Comparison of ENCODE assay signal across 8 mouse cellular contexts in the genomic region with DNA sequence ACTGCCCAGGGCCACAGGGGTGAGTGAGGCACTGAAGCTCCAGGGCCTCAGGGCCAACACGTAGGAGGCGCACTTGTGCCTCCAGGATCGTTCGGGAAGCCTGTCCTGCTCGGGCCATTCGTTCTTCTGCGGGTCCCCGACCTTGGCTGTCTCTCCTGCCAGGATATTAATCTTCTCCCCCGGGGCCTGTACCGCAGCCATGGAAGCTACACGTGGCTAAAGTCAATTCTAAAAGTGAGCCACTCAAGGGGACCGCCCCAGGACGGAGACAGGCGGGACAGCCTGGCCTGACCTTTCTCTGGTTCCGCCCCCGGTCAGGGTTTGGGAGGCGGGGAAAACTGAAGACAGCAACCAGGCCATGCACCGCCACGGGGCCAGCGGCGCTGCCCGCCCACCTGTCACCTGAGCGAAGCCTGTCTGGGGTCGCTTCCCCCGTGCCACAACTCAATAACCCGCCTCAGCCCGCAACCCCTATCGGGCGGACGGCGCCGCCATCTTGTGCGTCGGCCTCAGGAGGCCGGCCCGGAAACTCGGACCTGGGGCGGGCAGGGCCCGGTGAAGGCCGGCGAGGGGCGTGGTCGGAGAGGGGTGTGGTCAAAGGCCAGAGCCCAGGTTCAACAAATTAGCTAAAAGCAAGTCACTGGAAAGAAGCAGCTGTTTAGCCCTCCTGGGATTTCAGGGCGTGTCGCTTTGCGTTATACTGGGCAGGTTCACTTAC. TPM values are rescaled to one million over a fixed set of nuclear protein-coding genes. Genes with fewer than 3 reads are reported as not detected.
DNase-seq lines count a peak whose midpoint lies in the region; ATAC-seq lines count a peak whose summit lies in the region.

Gene Ubiad1 (minus strand): TSS at position 522 of the 718 bp plus-strand sequence.

- under 1% methylated on average over 46 of the region's 46 CpGs for WGBS in forebrain, embryonic 10.5 days
- under 1% methylated on average over 46 of the region's 46 CpGs for WGBS in heart, embryonic 14.5 days
- WGBS in liver, embryonic 15.5 days (ENCODE audit: insufficient replicate concordance): under 1% methylated on average over 46 of the region's 46 CpGs
- WGBS in neural tube, embryonic 11.5 days: under 1% methylated on average over 46 of the region's 46 CpGs
- under 1% methylated on average over 46 of the region's 46 CpGs for WGBS in stomach, embryonic 16.5 days

- peak within 1 kb of the TSS; percentile 92 for H3K27ac ChIP-seq in forebrain, embryonic 10.5 days
- peak within 1 kb of the TSS; percentile 78 to 85 for H3K27ac ChIP-seq in heart, embryonic 14.5 days (replicated peaks in 1 of 2; ENCODE audit: control insufficient read depth in 1 of 2, insufficient read depth in 1 of 2, low read depth in 2 of 2, low read length in 2 of 2)
- H3K27ac ChIP-seq in liver, embryonic 15.5 days (replicated peaks): peak within 1 kb of the TSS; percentile 80
- no peak within 1 kb of the TSS for H3K27ac ChIP-seq in neural tube, embryonic 11.5 days (ENCODE audit: low read depth, low read length)
- peak within 1 kb of the TSS; percentile 71 for H3K27ac ChIP-seq in stomach, embryonic 16.5 days (ENCODE audit: low read length)

- H3K4me2 ChIP-seq in heart, embryonic 14.5 days (ENCODE audit: low read length): peak within 1 kb of the TSS; percentile 94
- peak within 1 kb of the TSS; percentile 87 for H3K4me2 ChIP-seq in liver, embryonic 15.5 days
- peak within 1 kb of the TSS; percentile 89 for H3K4me2 ChIP-seq in neural tube, embryonic 11.5 days (ENCODE audit: low read depth)
- H3K4me2 ChIP-seq in stomach, embryonic 16.5 days (ENCODE audit: low read depth, low read length): peak within 1 kb of the TSS; percentile 84

- peak; percentile 5 for ATAC-seq in CD4-positive, CD25-positive, alpha-beta regulatory T cell, adult 4 months
- peak; percentile 64 for ATAC-seq in heart, embryonic 14.5 days (ENCODE audit: insufficient number of reproducible peaks, insufficient read depth, low FRiP score, low read depth)
- peak; percentile 71 for ATAC-seq in liver, embryonic 15.5 days (ENCODE audit: insufficient read depth)
- ATAC-seq in neural tube, embryonic 11.5 days (ENCODE audit: insufficient read depth, low FRiP score, low TSS enrichment): peak; percentile 63; the same call in 1 of the 2 replicates
- peak; percentile 79 for ATAC-seq in stomach, embryonic 16.5 days (ENCODE audit: insufficient read depth, low FRiP score)

- H3K36me3 ChIP-seq in forebrain, embryonic 10.5 days (replicated peaks): peaks cover 12% of the 10 kb centered on the region
- H3K36me3 ChIP-seq in heart, embryonic 14.5 days (ENCODE audit: control insufficient read depth, insufficient read depth, low read length): peaks cover 9% of the 10 kb centered on the region
- H3K36me3 ChIP-seq in liver, embryonic 15.5 days (replicated peaks): 0 out of 2 replicates have a peak, but pooled peaks cover 3% of the 10 kb centered on the region
- H3K36me3 ChIP-seq in neural tube, embryonic 11.5 days (ENCODE audit: control insufficient read depth, insufficient read depth, low read length): no peaks in the 10 kb centered on the region; the same call in 1 of the 2 replicates
- H3K36me3 ChIP-seq in stomach, embryonic 16.5 days (ENCODE audit: control insufficient read depth, insufficient read depth, low read length): no peaks in the 10 kb centered on the region

- no peaks in the 10 kb centered on the region for H3K27me3 ChIP-seq in forebrain, embryonic 10.5 days (ENCODE audit: poor library complexity, severe bottlenecking)
- H3K27me3 ChIP-seq in heart, embryonic 14.5 days (ENCODE audit: control insufficient read depth, insufficient read depth, low read length): no peaks in the 10 kb centered on the region
- H3K27me3 ChIP-seq in liver, embryonic 15.5 days: no peaks in the 10 kb centered on the region
- H3K27me3 ChIP-seq in neural tube, embryonic 11.5 days (ENCODE audit: control insufficient read depth, insufficient read depth, low read length): no peaks in the 10 kb centered on the region
- H3K27me3 ChIP-seq in stomach, embryonic 16.5 days (ENCODE audit: control insufficient read depth, insufficient read depth, low read length): no peaks in the 10 kb centered on the region

- H3K4me3 ChIP-seq in forebrain, embryonic 10.5 days: peak within 1 kb of the TSS; percentile 90
- peak within 1 kb of the TSS; percentile 93 to 96 for H3K4me3 ChIP-seq in heart, embryonic 14.5 days (ENCODE audit: control insufficient read depth in 1 of 2, insufficient read depth in 1 of 2, low read depth in 1 of 2, low read length in 2 of 2)
- peak within 1 kb of the TSS; percentile 80 for H3K4me3 ChIP-seq in liver, embryonic 15.5 days (replicated peaks)
- peak within 1 kb of the TSS; percentile 71 for H3K4me3 ChIP-seq in neural tube, embryonic 11.5 days (ENCODE audit: low read depth, low read length)
- H3K4me3 ChIP-seq in stomach, embryonic 16.5 days (replicated peaks; ENCODE audit: low read length): peak within 1 kb of the TSS; percentile 87

- H3K9ac ChIP-seq in heart, embryonic 14.5 days (ENCODE audit: low read length): peak within 1 kb of the TSS; percentile 89
- peak within 1 kb of the TSS; percentile 76 for H3K9ac ChIP-seq in liver, embryonic 15.5 days
- H3K9ac ChIP-seq in neural tube, embryonic 11.5 days (ENCODE audit: low read length): peak within 1 kb of the TSS; percentile 79
- peak within 1 kb of the TSS; percentile 92 for H3K9ac ChIP-seq in stomach, embryonic 16.5 days (ENCODE audit: low read length)

- H3K9me3 ChIP-seq in forebrain, embryonic 10.5 days: no peaks in the 10 kb centered on the region
- no peaks in the 10 kb centered on the region for H3K9me3 ChIP-seq in heart, embryonic 14.5 days (ENCODE audit: control insufficient read depth, low read length)
- no peaks in the 10 kb centered on the region for H3K9me3 ChIP-seq in liver, embryonic 15.5 days (replicated peaks)
- H3K9me3 ChIP-seq in neural tube, embryonic 11.5 days (ENCODE audit: control insufficient read depth, low read length): no peaks in the 10 kb centered on the region
- no peaks in the 10 kb centered on the region for H3K9me3 ChIP-seq in stomach, embryonic 16.5 days (replicated peaks; ENCODE audit: control insufficient read depth, low read length)

- H3K4me1 ChIP-seq in forebrain, embryonic 10.5 days: peaks cover 43% of the 10 kb centered on the region
- peaks cover 12 to 24% of the 10 kb centered on the region in 2 experiments for H3K4me1 ChIP-seq in heart, embryonic 14.5 days (ENCODE audit: control insufficient read depth in 2 of 2, insufficient read depth in 2 of 2, low read length in 2 of 2)
- peaks cover 55% of the 10 kb centered on the region for H3K4me1 ChIP-seq in liver, embryonic 15.5 days (replicated peaks)
- peaks cover 12% of the 10 kb centered on the region for H3K4me1 ChIP-seq in neural tube, embryonic 11.5 days (ENCODE audit: control insufficient read depth, insufficient read depth, low read length)
- peaks cover 15% of the 10 kb centered on the region for H3K4me1 ChIP-seq in stomach, embryonic 16.5 days (ENCODE audit: control insufficient read depth, insufficient read depth, low read length)

- peak; percentile 12 for DNase-seq in brain, embryonic 18.5 days (ENCODE audit: low read depth, low spot score)
- peak; percentile 88 for DNase-seq in forebrain, embryonic 10.5 days (ENCODE audit: extremely low spot score, low spot score)
- peak; percentile 91 for DNase-seq in kidney, postnatal 14 days
- peak; percentile 89 for DNase-seq in neural tube, embryonic 11.5 days (ENCODE audit: low spot score)

RNA-seq across cellular contexts. Expression of gene Ubiad1, which starts in this region (rescaled TPM):
- polyA plus RNA-seq in CD4-positive, CD25-positive, alpha-beta regulatory T cell, adult 4 months (2017; shearing (Covaris generic)): 10 to 100 TPM in 1 of 2 experiments, 1 to 10 TPM in 1; 8.7 to 12.9 TPM
- 27.1 and 27.3 TPM in 2 replicates for polyA plus RNA-seq in forebrain, embryonic 10.5 days (2016; fragmentation: Nextera tagmentation; extraction: Ambion mirVana)
- 14.2 and 15.7 TPM in 2 replicates for polyA plus RNA-seq in heart, embryonic 14.5 days (2014; fragmentation: Nextera tagmentation; extraction: Ambion mirVana)
- polyA plus RNA-seq in liver, embryonic 15.5 days (2015; fragmentation: Nextera tagmentation; extraction: Ambion mirVana): 11.6 and 12.6 TPM in 2 replicates
- 17.6 and 19.0 TPM in 2 replicates for polyA plus RNA-seq in neural tube, embryonic 11.5 days (2014; fragmentation: Nextera tagmentation; extraction: Ambion mirVana)
- polyA plus RNA-seq in stomach, embryonic 16.5 days (2015; fragmentation: Nextera tagmentation; extraction: Ambion mirVana): 20.0 and 23.7 TPM in 2 replicates

Comparison
In these comparisons a context has a peak if more than half of its experiments do, and no peak if none do; other contexts are left out.
1. ATAC-seq: peak in every context shown above with its lines; median percentile 79 in stomach, embryonic 16.5 days; 71 in liver, embryonic 15.5 days; 64 in heart, embryonic 14.5 days; 63 in neural tube, embryonic 11.5 days; 5 in CD4-positive, CD25-positive, alpha-beta regulatory T cell, adult 4 months.
2. DNase-seq: peak in every context shown above with its lines; median percentile 91 in kidney, postnatal 14 days; 89 in neural tube, embryonic 11.5 days; 88 in forebrain, embryonic 10.5 days; 12 in brain, embryonic 18.5 days.